Comparison of ENCODE assay signal across 12 mouse cellular contexts in genomic region chr19:46358381-46358780, GRCm38 (mm10). TPM values are rescaled to one million over a fixed set of nuclear protein-coding genes. Genes with fewer than 3 reads are reported as not detected.
DNase-seq lines count a peak whose midpoint lies in the region; ATAC-seq and TF ChIP-seq lines count a peak whose summit lies in the region.
"Had no signal": no experiment of that assay in that cellular context is flagged by ENCODE, and none has a peak within 500 bp of the region (broad histone marks: within the 10 kb centered on the region; RNA-seq: fewer than 3 reads in every experiment).

No protein-coding gene starts in this region.

- TF ChIP-seq CTCF in ES-Bruce4 (IDR thresholded peaks at IDR 0.05; ENCODE audit: low read depth, low read length): no peak
- no peak for TF ChIP-seq CTCF in liver, postnatal 0 days (IDR thresholded peaks at IDR 0.05; ENCODE audit: low read depth)

- H3K4me3 ChIP-seq in hindbrain, embryonic 15.5 days: no peak overlapping the region
- H3K4me3 ChIP-seq in hindbrain, embryonic 16.5 days (ENCODE audit: low read length): no peak overlapping the region
- peak overlapping the region; percentile 91 for H3K4me3 ChIP-seq in ES-Bruce4 (ENCODE audit: low read depth, low read length)
- no peak overlapping the region for H3K4me3 ChIP-seq in liver, postnatal 0 days (ENCODE audit: low read depth, low read length)
- H3K4me3 ChIP-seq: limb, embryonic 13.5 days; myocyte had no signal

- H3K27ac ChIP-seq in hindbrain, embryonic 15.5 days (replicated peaks): no peak overlapping the region
- no peak overlapping the region for H3K27ac ChIP-seq in hindbrain, embryonic 16.5 days (ENCODE audit: low read depth, low read length)
- H3K27ac ChIP-seq in ES-Bruce4 (ENCODE audit: insufficient read depth, low read length): peak overlapping the region; percentile 88
- 0 out of 2 replicates have a peak overlapping the region, but pooled peaks have one; percentile 23 for H3K27ac ChIP-seq in liver, postnatal 0 days (ENCODE audit: low read depth)
- H3K27ac ChIP-seq: forebrain, embryonic 15.5 days; heart, embryonic 10.5 days; limb, embryonic 13.5 days had no signal

- peaks cover 12% of the 10 kb centered on the region for H3K4me1 ChIP-seq in hindbrain, embryonic 15.5 days (replicated peaks)
- H3K4me1 ChIP-seq in hindbrain, embryonic 16.5 days (ENCODE audit: control insufficient read depth, insufficient read depth, low read depth, low read length): peaks cover 9% of the 10 kb centered on the region
- H3K4me1 ChIP-seq in ES-Bruce4 (ENCODE audit: control insufficient read depth, insufficient read depth, low read length): peaks cover 2% of the 10 kb centered on the region
- H3K4me1 ChIP-seq in liver, postnatal 0 days (ENCODE audit: insufficient read depth): peaks cover 22% of the 10 kb centered on the region

- no peaks in the 10 kb centered on the region for H3K9me3 ChIP-seq in hindbrain, embryonic 15.5 days
- no peaks in the 10 kb centered on the region for H3K9me3 ChIP-seq in hindbrain, embryonic 16.5 days (ENCODE audit: control insufficient read depth, low read length)
- no peaks in the 10 kb centered on the region for H3K9me3 ChIP-seq in ES-Bruce4 (replicated peaks; ENCODE audit: control insufficient read depth, insufficient read depth, low read length, poor library complexity, severe bottlenecking)
- no peaks in the 10 kb centered on the region for H3K9me3 ChIP-seq in liver, postnatal 0 days (ENCODE audit: low read length)
- H3K9me3 ChIP-seq: forebrain, embryonic 15.5 days; heart, embryonic 10.5 days; limb, embryonic 13.5 days had no signal

- no peaks in the 10 kb centered on the region for H3K36me3 ChIP-seq in hindbrain, embryonic 15.5 days
- H3K36me3 ChIP-seq in hindbrain, embryonic 16.5 days (ENCODE audit: control insufficient read depth, insufficient read depth, low read length): no peaks in the 10 kb centered on the region
- H3K36me3 ChIP-seq in ES-Bruce4 (ENCODE audit: control insufficient read depth, insufficient read depth, low read length, poor library complexity, severe bottlenecking): no peaks in the 10 kb centered on the region; the same call in 1 of the 2 replicates
- no peaks in the 10 kb centered on the region for H3K36me3 ChIP-seq in liver, postnatal 0 days (replicated peaks; ENCODE audit: insufficient read depth, low read length)
- H3K36me3 ChIP-seq: forebrain, embryonic 15.5 days; heart, embryonic 10.5 days; limb, embryonic 13.5 days had no signal

- ATAC-seq in hindbrain, embryonic 15.5 days (ENCODE audit: low FRiP score, low read depth): no peak
- ATAC-seq in hindbrain, embryonic 16.5 days: no peak
- peak; percentile 26; the same call in 1 of the 2 replicates for ATAC-seq in liver, postnatal 0 days
- ATAC-seq: forebrain, embryonic 15.5 days had no signal

- peak; percentile 76 for DNase-seq in ZHBTc4 (ENCODE audit: low read depth, low spot score)
- no peak for DNase-seq in liver, postnatal 0 days
- DNase-seq in adrenal gland, postnatal 4 days (ENCODE audit: low spot score in 2 of 2): no peak
- DNase-seq in spleen, postnatal 36 days (ENCODE audit: low spot score in 2 of 2): no peak
- DNase-seq: adrenal gland, postnatal 36 days had no signal

- TF ChIP-seq POLR2A in ES-Bruce4 (IDR thresholded peaks at IDR 0.05; ENCODE audit: insufficient read depth, low read length): no peak

- no peak overlapping the region for H3K9ac ChIP-seq in hindbrain, embryonic 15.5 days
- H3K9ac ChIP-seq in hindbrain, embryonic 16.5 days (ENCODE audit: low read depth, low read length): no peak overlapping the region
- H3K9ac ChIP-seq in ES-Bruce4 (ENCODE audit: low read depth, poor library complexity, severe bottlenecking): peak overlapping the region; percentile 88
- no peak overlapping the region for H3K9ac ChIP-seq in liver, postnatal 0 days (replicated peaks)
- H3K9ac ChIP-seq: forebrain, embryonic 15.5 days; limb, embryonic 13.5 days had no signal

- 0 out of 2 replicates have a peak overlapping the region, but pooled peaks have one; percentile 89 for H3K4me2 ChIP-seq in hindbrain, embryonic 15.5 days
- no peak overlapping the region for H3K4me2 ChIP-seq in hindbrain, embryonic 16.5 days (ENCODE audit: low read length)
- H3K4me2 ChIP-seq in liver, postnatal 0 days (ENCODE audit: low read depth, low read length): peak overlapping the region; percentile 97

- H3K27me3 ChIP-seq in hindbrain, embryonic 15.5 days: peaks cover 3% of the 10 kb centered on the region; the same call in 1 of the 2 replicates
- H3K27me3 ChIP-seq in hindbrain, embryonic 16.5 days (replicated peaks; ENCODE audit: control insufficient read depth, insufficient read depth, low read length): no peaks in the 10 kb centered on the region; the same call in 1 of the 2 replicates
- H3K27me3 ChIP-seq in ES-Bruce4 (ENCODE audit: control insufficient read depth, insufficient read depth, low read length, poor library complexity, severe bottlenecking): no peaks in the 10 kb centered on the region
- no peaks in the 10 kb centered on the region for H3K27me3 ChIP-seq in liver, postnatal 0 days (ENCODE audit: insufficient read depth, low read length)
- H3K27me3 ChIP-seq: forebrain, embryonic 15.5 days had no signal

- peak; percentile 81; the same call in 1 of the 2 replicates for TF ChIP-seq EP300 in ES-Bruce4 (IDR thresholded peaks at IDR 0.05; ENCODE audit: insufficient read depth, low read depth, low read length)
- no peak for TF ChIP-seq EP300 in liver, postnatal 0 days (IDR thresholded peaks at IDR 0.05; ENCODE audit: low read depth)

- 62% methylated on average over 4 of the region's 4 CpGs for WGBS in hindbrain, embryonic 15.5 days
- WGBS in hindbrain, embryonic 16.5 days: 58% methylated on average over 4 of the region's 4 CpGs
- WGBS in liver, postnatal 0 days (ENCODE audit: insufficient replicate concordance): 34% methylated on average over 4 of the region's 4 CpGs

RNA-seq across cellular contexts. Expression of gene 2310034G01Rik, which starts 8.3 kb away (rescaled TPM):
- polyA plus RNA-seq in hindbrain, embryonic 15.5 days (2015; fragmentation: Nextera tagmentation; extraction: Ambion mirVana): 2.0 and 2.3 TPM in 2 replicates
- polyA plus RNA-seq in hindbrain, embryonic 16.5 days (2015; fragmentation: Nextera tagmentation; extraction: Ambion mirVana): 2.4 TPM in 2 replicates
- polyA plus RNA-seq in ES-Bruce4 (2011; ENCODE audit: insufficient read depth, insufficient read length, low read depth, missing spikeins): 0.43 TPM in 1 of 2 replicates, not detected in the other
- polyA plus RNA-seq in liver, postnatal 0 days (2015; fragmentation: Nextera tagmentation; extraction: Ambion mirVana): 0.75 and 1.0 TPM in 2 replicates
- total RNA-seq in adrenal gland, postnatal 4 days (2021): 1 to 10 TPM in 1 of 2 experiments, under 1 TPM in 1; 0.73 to 1.6 TPM

RNA-seq across cellular contexts. Expression of gene Mfsd13a, which starts 17.5 kb away (rescaled TPM):
- polyA plus RNA-seq in hindbrain, embryonic 15.5 days (2015; fragmentation: Nextera tagmentation; extraction: Ambion mirVana): 12.3 and 12.5 TPM in 2 replicates
- polyA plus RNA-seq in hindbrain, embryonic 16.5 days (2015; fragmentation: Nextera tagmentation; extraction: Ambion mirVana): 13.0 and 13.4 TPM in 2 replicates
- 47.5 and 51.2 TPM in 2 replicates for polyA plus RNA-seq in ES-Bruce4 (2011; ENCODE audit: insufficient read depth, insufficient read length, low read depth, missing spikeins)
- polyA plus RNA-seq in liver, postnatal 0 days (2015; fragmentation: Nextera tagmentation; extraction: Ambion mirVana): 3.4 and 3.9 TPM in 2 replicates
- total RNA-seq in adrenal gland, postnatal 4 days (2021): 1 to 10 TPM; 4.8 to 5.7 TPM

RNA-seq across cellular contexts. Expression of gene Cuedc2, which starts 19.9 kb away (rescaled TPM):
- polyA plus RNA-seq in hindbrain, embryonic 15.5 days (2015; fragmentation: Nextera tagmentation; extraction: Ambion mirVana): 336 and 347 TPM in 2 replicates
- 343 and 362 TPM in 2 replicates for polyA plus RNA-seq in hindbrain, embryonic 16.5 days (2015; fragmentation: Nextera tagmentation; extraction: Ambion mirVana)
- polyA plus RNA-seq in ES-Bruce4 (2011; ENCODE audit: insufficient read depth, insufficient read length, low read depth, missing spikeins): 65.5 and 78.3 TPM in 2 replicates
- 52.4 and 53.8 TPM in 2 replicates for polyA plus RNA-seq in liver, postnatal 0 days (2015; fragmentation: Nextera tagmentation; extraction: Ambion mirVana)
- total RNA-seq in adrenal gland, postnatal 4 days (2021): 100 to 1,000 TPM; 106 to 112 TPM

RNA-seq across cellular contexts. Expression of gene Fbxl15, which starts 30.4 kb away (rescaled TPM):
- 47.1 and 51.8 TPM in 2 replicates for polyA plus RNA-seq in hindbrain, embryonic 15.5 days (2015; fragmentation: Nextera tagmentation; extraction: Ambion mirVana)
- 49.4 and 55.6 TPM in 2 replicates for polyA plus RNA-seq in hindbrain, embryonic 16.5 days (2015; fragmentation: Nextera tagmentation; extraction: Ambion mirVana)
- 1.1 TPM in 2 replicates for polyA plus RNA-seq in ES-Bruce4 (2011; ENCODE audit: insufficient read depth, insufficient read length, low read depth, missing spikeins)
- 8.6 and 8.8 TPM in 2 replicates for polyA plus RNA-seq in liver, postnatal 0 days (2015; fragmentation: Nextera tagmentation; extraction: Ambion mirVana)
- total RNA-seq in adrenal gland, postnatal 4 days (2021): 10 to 100 TPM in 1 of 2 experiments, 1 to 10 TPM in 1; 9.6 to 10.4 TPM

RNA-seq across cellular contexts. Expression of gene Psd, which starts 31.4 kb away (rescaled TPM):
- 119 and 145 TPM in 2 replicates for polyA plus RNA-seq in hindbrain, embryonic 15.5 days (2015; fragmentation: Nextera tagmentation; extraction: Ambion mirVana)
- 99.1 and 112 TPM in 2 replicates for polyA plus RNA-seq in hindbrain, embryonic 16.5 days (2015; fragmentation: Nextera tagmentation; extraction: Ambion mirVana)
- 1.4 and 2.0 TPM in 2 replicates for polyA plus RNA-seq in ES-Bruce4 (2011; ENCODE audit: insufficient read depth, insufficient read length, low read depth, missing spikeins)
- 1.9 and 2.0 TPM in 2 replicates for polyA plus RNA-seq in liver, postnatal 0 days (2015; fragmentation: Nextera tagmentation; extraction: Ambion mirVana)
- total RNA-seq in adrenal gland, postnatal 4 days (2021): 10 to 100 TPM; 19.0 to 22.6 TPM

Comparison
In these comparisons a context has a peak if more than half of its experiments do, and no peak if none do; other contexts are left out.
1. H3K27ac ChIP-seq: peak in ES-Bruce4 (single experiment) and liver, postnatal 0 days (single experiment); none in hindbrain, embryonic 15.5 days (single experiment) and hindbrain, embryonic 16.5 days (single experiment).